Mouse (Mus musculus) gastrocnemius, adult 8-10 months (tissue): ENCODE data around the gene Rab27a. TPM values are rescaled to one million over a fixed set of nuclear protein-coding genes. Genes with fewer than 3 reads are reported as not detected.
"Not testable (repeated sequence)": the region's sequence is repeated elsewhere in the genome, so short reads cannot be mapped to it uniquely, and the experiment has no call there.

Source experiments
- DNase-seq, 2 experiments: peaks; one replicate each; pipeline ENCODE4 v3.0.0; 2022; ENCODE audit warnings: low spot score in 2 of 2
- total RNA-seq, 4 experiments: library from RNA; stranded (reverse); gene quantifications; 2 replicates each; pipeline ENCODE4 v1.2.4; 2022

Gene Rab27a
- total RNA-seq, 4 experiments from 2014 or later, result 0.46 to 2.0 (median 1.3) TPM

- no peak for DNase-seq
These were observed 44.7 kb downstream of the Rab27a start for GRCm38 (mm10) chr9:73089222-73089920.

GRCm38 (mm10) chr9:73090121-73090520 is 45.5 kb downstream of the Rab27a start:
- DNase-seq, result no peak

- no peak for DNase-seq
These were observed 47.1 kb downstream of the Rab27a start for GRCm38 (mm10) chr9:73091747-73092146.

- DNase-seq, result no peak
These were observed 49.9 kb downstream of the Rab27a start for GRCm38 (mm10) chr9:73094580-73094979.

GRCm38 (mm10) chr9:73097898-73098297 is 53.2 kb downstream of the Rab27a start:
- no peak for DNase-seq

- DNase-seq, result no peak
These were observed 56.9 kb downstream of the Rab27a start, which contains the start of gene Khdc3 for GRCm38 (mm10) chr9:73101536-73101935. Gene Khdc3 (plus strand): TSS chr9:73101836.

GRCm38 (mm10) chr9:73102181-73102580 is 57.5 kb downstream of the Rab27a start, which contains the start of gene Gm20509:
Gene Gm20509 (plus strand): TSS chr9:73102470.
- DNase-seq, result no peak

GRCm38 (mm10) chr9:73103159-73103879 is 58.7 kb downstream of the Rab27a start:
- peak in 1 of 2 experiments; percentile 20 for DNase-seq

GRCm38 (mm10) chr9:73103880-73104198 is 59.2 kb downstream of the Rab27a start:
- DNase-seq, result no peak

GRCm38 (mm10) chr9:73105141-73105540 is 60.5 kb downstream of the Rab27a start:
- DNase-seq, result no peak

- no peak for DNase-seq
These were observed 61.1 kb downstream of the Rab27a start for GRCm38 (mm10) chr9:73105771-73106170.

- peak; percentile 63 to 73 for DNase-seq
These were observed 68.6 kb downstream of the Rab27a start, which contains the start of gene Rsl24d1 for GRCm38 (mm10) chr9:73112919-73113906. Gene Rsl24d1 (plus strand): TSS chr9:73113426.

- not testable (repeated sequence) for DNase-seq
These were observed 72.0 kb downstream of the Rab27a start for GRCm38 (mm10) chr9:73116704-73117103.

- no peak for DNase-seq
These were observed 73.4 kb downstream of the Rab27a start for GRCm38 (mm10) chr9:73118012-73118411.

GRCm38 (mm10) chr9:73121735-73122134 is 77.1 kb downstream of the Rab27a start:
- no peak for DNase-seq

GRCm38 (mm10) chr9:73125043-73125570 is 80.5 kb downstream of the Rab27a start:
- DNase-seq, result no peak

- no peak for DNase-seq
These were observed 82.8 kb downstream of the Rab27a start for GRCm38 (mm10) chr9:73127457-73127856.

- DNase-seq, result no peak
These were observed 85.2 kb downstream of the Rab27a start for GRCm38 (mm10) chr9:73129875-73130274.

- DNase-seq, result no peak
These were observed 85.9 kb downstream of the Rab27a start for GRCm38 (mm10) chr9:73130529-73130928.

GRCm38 (mm10) chr9:73137341-73137886 is 92.8 kb downstream of the Rab27a start:
- DNase-seq, result no peak
